Comparison of ENCODE assay signal across 10 mouse cellular contexts in genomic region chr5:119668913-119669411, GRCm38 (mm10). TPM values are rescaled to one million over a fixed set of nuclear protein-coding genes. Genes with fewer than 3 reads are reported as not detected.
DNase-seq lines count a peak whose midpoint lies in the region; ATAC-seq lines count a peak whose summit lies in the region.
"Had no signal": no experiment of that assay in that cellular context is flagged by ENCODE, and none has a peak within 500 bp of the region (broad histone marks: within the 10 kb centered on the region; RNA-seq: fewer than 3 reads in every experiment).

No protein-coding gene starts in this region.

- DNase-seq in hindbrain, embryonic 10.5 days (ENCODE audit: low spot score): peak; percentile 48
- peak; percentile 64 for DNase-seq in R1 (ENCODE audit: low read depth, low spot score)
- no peak for DNase-seq in right cerebral cortex, postnatal 25 days
- DNase-seq in left cerebral cortex, adult 11 months (ENCODE audit: low spot score): no peak
- DNase-seq: cerebellum, adult 8-10 months; gastrocnemius, postnatal 10 days had no signal

- peaks cover 33% of the 10 kb centered on the region for H3K4me1 ChIP-seq in hindbrain, embryonic 10.5 days (replicated peaks)
- peaks cover 16% of the 10 kb centered on the region for H3K4me1 ChIP-seq in hindbrain, embryonic 12.5 days
- peaks cover 51% of the 10 kb centered on the region for H3K4me1 ChIP-seq in embryonic facial prominence, embryonic 13.5 days
- peaks cover 16% of the 10 kb centered on the region for H3K4me1 ChIP-seq in liver, embryonic 15.5 days (replicated peaks)
- peaks cover 21% of the 10 kb centered on the region for H3K4me1 ChIP-seq in forebrain, embryonic 15.5 days

- no peak overlapping the region for H3K9ac ChIP-seq in hindbrain, embryonic 12.5 days
- H3K9ac ChIP-seq in embryonic facial prominence, embryonic 13.5 days: peak overlapping the region; percentile 99
- no peak overlapping the region for H3K9ac ChIP-seq in liver, embryonic 15.5 days
- H3K9ac ChIP-seq in forebrain, embryonic 15.5 days (replicated peaks): no peak overlapping the region

- no peak for ATAC-seq in hindbrain, embryonic 12.5 days (ENCODE audit: low FRiP score)
- ATAC-seq in embryonic facial prominence, embryonic 13.5 days (ENCODE audit: insufficient number of reproducible peaks, insufficient read depth, low FRiP score, low TSS enrichment, low read depth): no peak
- no peak for ATAC-seq in liver, embryonic 15.5 days (ENCODE audit: insufficient read depth)
- ATAC-seq in forebrain, embryonic 15.5 days (replicated peaks): no peak

- no peak overlapping the region for H3K4me2 ChIP-seq in hindbrain, embryonic 12.5 days (replicated peaks)
- peak overlapping the region; percentile 79 for H3K4me2 ChIP-seq in embryonic facial prominence, embryonic 13.5 days
- peak overlapping the region; percentile 59 for H3K4me2 ChIP-seq in liver, embryonic 15.5 days
- H3K4me2 ChIP-seq in forebrain, embryonic 15.5 days (replicated peaks): no peak overlapping the region

- peak overlapping the region; percentile 56; the same call in 1 of the 2 replicates for H3K27ac ChIP-seq in hindbrain, embryonic 10.5 days
- no peak overlapping the region for H3K27ac ChIP-seq in hindbrain, embryonic 12.5 days
- H3K27ac ChIP-seq in embryonic facial prominence, embryonic 13.5 days: peak overlapping the region; percentile 100
- H3K27ac ChIP-seq in liver, embryonic 15.5 days (replicated peaks): no peak overlapping the region
- no peak overlapping the region for H3K27ac ChIP-seq in forebrain, embryonic 15.5 days (replicated peaks)

- H3K27me3 ChIP-seq in hindbrain, embryonic 10.5 days (ENCODE audit: insufficient read depth, poor library complexity, severe bottlenecking): peaks cover 100% of the 10 kb centered on the region
- peaks cover 92% of the 10 kb centered on the region for H3K27me3 ChIP-seq in hindbrain, embryonic 12.5 days
- H3K27me3 ChIP-seq in embryonic facial prominence, embryonic 13.5 days: peaks cover 57% of the 10 kb centered on the region
- H3K27me3 ChIP-seq in liver, embryonic 15.5 days: peaks cover 99% of the 10 kb centered on the region
- peaks cover 93% of the 10 kb centered on the region for H3K27me3 ChIP-seq in forebrain, embryonic 15.5 days

- H3K4me3 ChIP-seq in hindbrain, embryonic 10.5 days: peak overlapping the region; percentile 52; the same call in 1 of the 2 replicates
- no peak overlapping the region for H3K4me3 ChIP-seq in hindbrain, embryonic 12.5 days
- H3K4me3 ChIP-seq in embryonic facial prominence, embryonic 13.5 days: peak overlapping the region; percentile 75
- H3K4me3 ChIP-seq in liver, embryonic 15.5 days (replicated peaks): no peak overlapping the region
- H3K4me3 ChIP-seq in forebrain, embryonic 15.5 days: no peak overlapping the region

- H3K36me3 ChIP-seq in hindbrain, embryonic 10.5 days: no peaks in the 10 kb centered on the region
- H3K36me3 ChIP-seq in hindbrain, embryonic 12.5 days: no peaks in the 10 kb centered on the region
- H3K36me3 ChIP-seq in embryonic facial prominence, embryonic 13.5 days: no peaks in the 10 kb centered on the region
- H3K36me3 ChIP-seq in liver, embryonic 15.5 days (replicated peaks): no peaks in the 10 kb centered on the region
- no peaks in the 10 kb centered on the region for H3K36me3 ChIP-seq in forebrain, embryonic 15.5 days

- no peaks in the 10 kb centered on the region for H3K9me3 ChIP-seq in hindbrain, embryonic 10.5 days
- no peaks in the 10 kb centered on the region for H3K9me3 ChIP-seq in hindbrain, embryonic 12.5 days (replicated peaks)
- H3K9me3 ChIP-seq in embryonic facial prominence, embryonic 13.5 days: no peaks in the 10 kb centered on the region
- no peaks in the 10 kb centered on the region for H3K9me3 ChIP-seq in liver, embryonic 15.5 days (replicated peaks)
- no peaks in the 10 kb centered on the region for H3K9me3 ChIP-seq in forebrain, embryonic 15.5 days

- 1% methylated on average over 18 of the region's 18 CpGs for WGBS in hindbrain, embryonic 10.5 days
- WGBS in hindbrain, embryonic 12.5 days: 3% methylated on average over 14 of the region's 18 CpGs
- WGBS in embryonic facial prominence, embryonic 13.5 days: 6% methylated on average over 17 of the region's 18 CpGs
- 5% methylated on average over 17 of the region's 18 CpGs for WGBS in liver, embryonic 15.5 days (ENCODE audit: insufficient replicate concordance)
- 1% methylated on average over 15 of the region's 18 CpGs for WGBS in forebrain, embryonic 15.5 days

RNA-seq across cellular contexts. Expression of gene Tbx3, which starts 1.5 kb away (rescaled TPM):
- 5.8 and 13.0 TPM in 2 replicates for polyA plus RNA-seq in hindbrain, embryonic 10.5 days (2016; fragmentation: Nextera tagmentation; extraction: Ambion mirVana)
- 8.9 and 10.3 TPM in 2 replicates for polyA plus RNA-seq in hindbrain, embryonic 12.5 days (2016; fragmentation: Nextera tagmentation; extraction: Ambion mirVana)
- 63.4 and 67.0 TPM in 2 replicates for polyA plus RNA-seq in embryonic facial prominence, embryonic 13.5 days (2015; fragmentation: Nextera tagmentation; extraction: Ambion mirVana)
- polyA plus RNA-seq in liver, embryonic 15.5 days (2015; fragmentation: Nextera tagmentation; extraction: Ambion mirVana): 2.6 and 2.8 TPM in 2 replicates
- 1.7 and 2.4 TPM in 2 replicates for polyA plus RNA-seq in forebrain, embryonic 15.5 days (2015; fragmentation: Nextera tagmentation; extraction: Ambion mirVana)

Comparison
In these comparisons a context has a peak if more than half of its experiments do, and no peak if none do; other contexts are left out.
1. H3K27ac ChIP-seq: peak in hindbrain, embryonic 10.5 days (single experiment) and embryonic facial prominence, embryonic 13.5 days (single experiment); none in hindbrain, embryonic 12.5 days (single experiment), liver, embryonic 15.5 days (single experiment) and forebrain, embryonic 15.5 days (single experiment).
2. H3K4me3 ChIP-seq: peak in hindbrain, embryonic 10.5 days (single experiment) and embryonic facial prominence, embryonic 13.5 days (single experiment); none in hindbrain, embryonic 12.5 days (single experiment), liver, embryonic 15.5 days (single experiment) and forebrain, embryonic 15.5 days (single experiment).
3. DNase-seq: peak in hindbrain, embryonic 10.5 days (single experiment) and R1 (single experiment); none in right cerebral cortex, postnatal 25 days (single experiment) and left cerebral cortex, adult 11 months (single experiment).
4. H3K4me2 ChIP-seq: peak in embryonic facial prominence, embryonic 13.5 days (single experiment) and liver, embryonic 15.5 days (single experiment); none in hindbrain, embryonic 12.5 days (single experiment) and forebrain, embryonic 15.5 days (single experiment).